Mouse (Mus musculus) midbrain, embryonic 11.5 days (tissue): ENCODE results near the gene Tmem151b. TPM values are rescaled to one million over a fixed set of nuclear protein-coding genes. Genes with fewer than 3 reads are reported as not detected.

Source experiments
- ATAC-seq: fragments of 200-750 bp; cut with Nextera tagmentation; 2 replicates; pipeline ENCODE4 v1.8.0; 2017; ENCODE audit warnings: moderate TSS enrichment, moderate library complexity; ENCODE audit not compliant: low FRiP score
- DNase-seq: peaks from one replicate; pipeline ENCODE4 v3.0.0; 2015; ENCODE audit warnings: low spot score; ENCODE audit errors: missing footprints
- H3K27ac ChIP-seq: fragments of 300-500 bp; sonication (generic); 2 replicates; pipeline ENCODE4 v1.5.1; 2014; ENCODE audit warnings: low read depth, low read length
- H3K27me3 ChIP-seq: fragments of 300-500 bp; sonication (generic); 2 replicates; pipeline ENCODE4 v1.6.1; 2014; ENCODE audit warnings: mild to moderate bottlenecking, low read length, moderate library complexity, mixed read lengths; ENCODE audit not compliant: control insufficient read depth, insufficient read depth
- H3K36me3 ChIP-seq: fragments of 300-500 bp; sonication (generic); 2 replicates; pipeline ENCODE4 v1.6.1; 2014; ENCODE audit warnings: mild to moderate bottlenecking, low read length, moderate library complexity, mixed read lengths; ENCODE audit not compliant: control insufficient read depth, insufficient read depth
- H3K4me1 ChIP-seq: fragments of 300-500 bp; sonication (generic); 2 replicates; pipeline ENCODE4 v1.6.1; 2014; ENCODE audit warnings: low read length; ENCODE audit not compliant: control insufficient read depth, insufficient read depth
- H3K4me2 ChIP-seq: fragments of 300-500 bp; sonication (generic); 2 replicates; pipeline ENCODE4 v1.6.1; 2014; ENCODE audit warnings: mild to moderate bottlenecking, moderate library complexity
- H3K4me3 ChIP-seq: fragments of 300-500 bp; sonication (generic); 2 replicates; pipeline ENCODE4 v1.5.1; 2014; ENCODE audit warnings: low read depth, low read length
- H3K9ac ChIP-seq: fragments of 300-500 bp; sonication (generic); 2 replicates; pipeline ENCODE4 v1.6.1; 2014; ENCODE audit warnings: low read length
- H3K9me3 ChIP-seq: fragments of 300-500 bp; sonication (generic); 2 replicates; pipeline ENCODE4 v1.6.1; 2016; ENCODE audit warnings: low read length; ENCODE audit not compliant: control insufficient read depth
- whole genome bisulfite sequencing: fragments of 180-500 bp; shearing (Covaris S2); extraction: QIAGEN DNeasy Blood & Tissue Kit; methylation state at CpG from one replicate; pipeline ENCODE4 v1.1.7; 2014; 5-methylcytosine and 5-hydroxymethylcytosine counted together
- polyA plus RNA-seq: library from polyadenylated mRNA; unstranded; fragments of >200 nt; fragmentation: Nextera tagmentation; extraction: Ambion mirVana; gene quantifications from 2 replicates; pipeline ENCODE4 v1.2.1, GENCODE M21; 2014

The Tmem151b gene
- polyA plus RNA-seq, 1 experiment from 2014 or later: 6.2 TPM

DNA sequence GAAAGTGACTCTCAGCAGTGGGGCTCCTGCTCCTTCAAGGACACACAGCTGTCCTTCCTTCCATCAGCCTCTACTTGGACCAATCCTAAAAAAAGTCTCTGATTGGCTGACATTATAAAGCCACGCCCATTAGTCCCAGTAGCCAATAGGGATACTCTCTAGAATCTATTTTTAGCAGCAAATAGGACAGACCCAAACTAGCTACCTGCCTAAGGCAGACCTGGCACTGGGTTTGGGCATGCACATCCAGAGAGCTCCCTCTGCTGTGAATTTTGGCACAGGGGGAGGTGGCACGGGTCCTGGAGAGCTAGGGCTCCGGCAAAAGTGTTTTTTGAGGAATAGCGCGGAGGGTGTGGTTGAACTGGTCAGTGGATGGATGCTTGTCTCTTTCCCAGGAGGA is 22.9 kb downstream of the Tmem151b start:
- Histone ChIP-seq H3K4me1 (peaks cover 6% of the 10 kb centered on the region), H3K9ac (no peak overlapping the region), H3K27ac (no peak overlapping the region), H3K4me2 (no peak overlapping the region), H3K27me3 (peaks cover 4% of the 10 kb centered on the region), H3K9me3 (no peaks in the 10 kb centered on the region), H3K36me3 (no peaks in the 10 kb centered on the region), H3K4me3 (no peak overlapping the region)
- 26% methylated on average over 5 of the region's 5 CpGs for WGBS
- ATAC-seq (no peak), DNase-seq (no peak)

DNA sequence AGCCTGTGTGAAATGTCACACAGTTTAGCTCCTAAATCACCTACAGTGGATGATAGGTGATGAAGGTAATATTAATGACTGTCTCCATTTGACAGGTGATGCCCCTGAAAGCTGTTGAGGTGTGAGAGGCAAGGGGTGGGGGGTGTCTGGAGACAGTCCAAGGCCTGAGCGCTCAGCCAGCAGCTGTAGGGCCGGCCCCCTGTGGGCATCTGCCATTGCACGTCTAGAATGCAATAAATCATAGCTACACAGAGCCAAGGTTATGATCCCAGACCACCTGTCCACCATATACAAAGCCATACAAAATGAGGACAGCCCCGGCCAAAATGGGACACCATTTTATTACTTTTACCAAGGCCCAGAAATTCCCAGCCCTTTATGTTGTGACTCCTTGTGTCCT is 24.5 kb downstream of the Tmem151b start:
- Histone ChIP-seq H3K4me3 (no peak overlapping the region), H3K36me3 (no peaks in the 10 kb centered on the region), H3K4me1 (peaks cover 6% of the 10 kb centered on the region), H3K9ac (no peak overlapping the region), H3K4me2 (no peak overlapping the region), H3K27ac (no peak overlapping the region), H3K9me3 (no peaks in the 10 kb centered on the region), H3K27me3 (peaks cover 4% of the 10 kb centered on the region; the same call in 1 of the 2 replicates)
- DNase-seq: no peak
- 90% methylated on average over 4 of the region's 4 CpGs for WGBS
- no peak for ATAC-seq

DNA sequence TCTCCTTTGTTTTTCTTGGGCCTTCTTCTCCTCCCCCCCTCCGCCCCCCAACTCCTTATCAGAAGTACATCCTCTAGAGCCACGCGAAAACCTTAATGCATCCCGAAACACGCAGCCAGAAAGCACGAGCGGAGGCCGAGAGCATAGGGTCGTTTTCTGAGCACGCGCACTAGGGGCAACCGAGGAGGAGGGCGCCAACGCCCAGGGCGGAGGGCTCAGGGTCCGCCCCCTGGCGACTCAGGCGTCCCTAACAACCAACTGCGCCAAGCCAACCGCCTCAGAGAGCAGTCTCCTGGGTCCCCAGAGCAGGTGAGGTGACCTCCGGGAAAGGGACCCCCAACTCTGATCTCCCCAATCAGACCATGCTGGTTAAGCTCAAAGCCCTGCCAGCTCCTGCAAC is 26.2 kb downstream of the Tmem151b start, which contains the start of gene Tcte1:
TSS of gene Tcte1 (plus strand) at position 172 of the 400 bp plus-strand sequence.
- Histone ChIP-seq H3K4me3 (peak within 1 kb of the TSS; percentile 37), H3K9me3 (no peaks in the 10 kb centered on the region), H3K27ac (no peak within 1 kb of the TSS), H3K36me3 (0 out of 2 replicates have a peak, but pooled peaks cover 2% of the 10 kb centered on the region), H3K27me3 (peaks cover 4% of the 10 kb centered on the region; the same call in 1 of the 2 replicates), H3K4me2 (peak within 1 kb of the TSS; percentile 77), H3K4me1 (peaks cover 6% of the 10 kb centered on the region), H3K9ac (peak within 1 kb of the TSS; percentile 75)
- WGBS: under 1% methylated on average over 21 of the region's 21 CpGs
- DNase-seq (peak; percentile 96), ATAC-seq (peak; percentile 90)

DNA sequence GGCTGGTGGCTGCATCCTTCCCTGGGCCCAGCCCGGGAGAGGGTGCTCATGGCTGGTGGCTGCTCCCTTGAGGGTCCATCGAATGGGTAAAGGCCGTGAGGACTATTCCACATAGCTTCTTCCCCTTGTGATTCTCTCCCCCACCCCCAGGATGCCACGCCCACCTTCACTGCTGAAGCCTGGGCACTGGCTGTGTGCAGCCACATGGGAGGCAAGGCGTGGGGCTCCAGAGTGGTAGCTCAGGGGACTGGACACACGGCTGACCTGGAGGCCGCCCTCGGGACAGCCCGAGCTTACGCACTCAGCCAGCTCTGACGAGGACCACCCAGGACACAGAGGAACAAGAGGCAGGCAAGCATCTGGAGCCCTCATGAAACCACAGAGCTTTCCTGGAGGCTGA is 29.3 kb downstream of the Tmem151b start:
- Histone ChIP-seq H3K36me3 (0 out of 2 replicates have a peak, but pooled peaks cover 5% of the 10 kb centered on the region), H3K4me2 (no peak overlapping the region), H3K4me3 (no peak overlapping the region), H3K9me3 (no peaks in the 10 kb centered on the region), H3K9ac (no peak overlapping the region), H3K27ac (no peak overlapping the region), H3K27me3 (peaks cover 4% of the 10 kb centered on the region; the same call in 1 of the 2 replicates), H3K4me1 (peaks cover 6% of the 10 kb centered on the region)
- 85% methylated on average over 11 of the region's 11 CpGs for WGBS
- ATAC-seq (no peak), DNase-seq (no peak)

DNA sequence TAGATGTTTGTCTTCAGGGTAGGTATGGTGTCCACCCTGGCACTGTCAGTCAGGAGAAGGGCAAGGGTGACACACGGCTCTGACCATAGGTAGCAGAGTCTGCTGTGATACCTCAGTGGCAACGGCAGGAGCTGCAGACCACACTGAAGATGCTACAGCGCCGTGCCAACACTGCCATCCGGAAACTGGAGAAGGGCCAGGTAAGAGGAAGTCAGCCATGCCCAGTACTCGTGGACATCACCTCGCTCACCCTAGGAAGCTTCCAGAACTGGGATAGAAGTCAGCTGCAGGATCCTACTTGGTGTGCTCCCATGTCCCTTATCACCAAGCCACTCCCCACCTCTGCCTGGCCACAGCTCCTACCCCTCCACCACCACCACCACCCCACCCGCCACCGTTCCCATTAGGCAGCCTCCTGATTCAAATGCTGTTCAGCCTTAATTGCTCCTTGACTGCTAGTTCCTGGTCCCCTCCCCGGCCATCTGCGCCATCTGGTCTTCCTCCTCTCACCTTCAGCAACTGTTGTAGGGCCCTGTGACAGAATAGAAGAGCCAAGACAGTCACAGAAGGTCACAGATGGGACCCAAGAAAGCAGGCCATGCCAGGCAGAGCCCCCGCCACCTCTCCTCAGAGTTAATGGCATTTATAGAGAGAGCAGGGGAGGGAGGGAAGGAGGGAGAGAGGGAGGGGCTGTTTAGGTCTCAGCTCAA is 30.6 kb downstream of the Tmem151b start:
- Histone ChIP-seq H3K9me3 (no peaks in the 10 kb centered on the region), H3K4me2 (no peak overlapping the region), H3K27ac (no peak overlapping the region), H3K36me3 (0 out of 2 replicates have a peak, but pooled peaks cover 5% of the 10 kb centered on the region), H3K4me1 (peaks cover 6% of the 10 kb centered on the region), H3K9ac (no peak overlapping the region), H3K4me3 (no peak overlapping the region), H3K27me3 (no peaks in the 10 kb centered on the region)
- WGBS: 89% methylated on average over 12 of the region's 12 CpGs
- ATAC-seq (no peak), DNase-seq (no peak)

DNA sequence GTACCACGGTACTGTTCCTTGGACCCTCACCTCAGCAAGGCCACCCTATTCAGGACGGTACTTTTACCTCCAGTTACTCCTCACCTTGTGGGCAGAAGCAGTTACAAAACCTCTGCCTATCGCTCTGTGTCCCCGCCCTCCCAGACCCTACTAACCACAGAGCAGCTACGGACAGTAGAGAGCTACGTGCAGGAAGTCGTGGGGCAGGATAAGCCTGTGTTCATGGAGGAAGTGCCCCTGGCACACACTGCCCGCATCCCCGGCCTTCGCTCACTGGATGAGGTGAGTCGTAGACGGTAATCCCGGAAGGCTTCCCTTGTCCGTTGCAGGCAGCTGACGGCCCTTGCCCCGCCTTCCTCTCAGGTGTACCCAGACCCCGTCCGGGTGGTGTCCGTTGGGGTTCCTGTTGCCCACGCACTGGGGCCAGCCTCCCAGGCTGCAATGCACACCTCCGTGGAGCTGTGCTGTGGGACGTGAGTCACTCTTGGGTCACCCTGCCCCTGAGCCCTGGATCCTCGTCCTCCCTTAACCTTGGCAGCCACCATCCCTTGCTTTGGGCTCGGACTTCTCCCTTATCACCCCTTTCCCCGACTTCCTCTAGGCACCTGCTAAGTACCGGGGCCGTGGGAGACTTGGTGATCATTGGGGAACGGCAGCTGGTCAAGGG is 31.8 kb downstream of the Tmem151b start:
- no peaks in the 10 kb centered on the region for H3K9me3 ChIP-seq
- no peak overlapping the region for H3K4me3 ChIP-seq
- H3K27ac ChIP-seq: no peak overlapping the region
- H3K4me2 ChIP-seq: no peak overlapping the region
- DNase-seq (no peak), ATAC-seq (no peak)
- H3K9ac ChIP-seq: no peak overlapping the region
- 93% methylated on average over 28 of the region's 28 CpGs for WGBS
- no peaks in the 10 kb centered on the region for H3K27me3 ChIP-seq
- H3K36me3 ChIP-seq: 0 out of 2 replicates have a peak, but pooled peaks cover 5% of the 10 kb centered on the region
- H3K4me1 ChIP-seq: peaks cover 2% of the 10 kb centered on the region

DNA sequence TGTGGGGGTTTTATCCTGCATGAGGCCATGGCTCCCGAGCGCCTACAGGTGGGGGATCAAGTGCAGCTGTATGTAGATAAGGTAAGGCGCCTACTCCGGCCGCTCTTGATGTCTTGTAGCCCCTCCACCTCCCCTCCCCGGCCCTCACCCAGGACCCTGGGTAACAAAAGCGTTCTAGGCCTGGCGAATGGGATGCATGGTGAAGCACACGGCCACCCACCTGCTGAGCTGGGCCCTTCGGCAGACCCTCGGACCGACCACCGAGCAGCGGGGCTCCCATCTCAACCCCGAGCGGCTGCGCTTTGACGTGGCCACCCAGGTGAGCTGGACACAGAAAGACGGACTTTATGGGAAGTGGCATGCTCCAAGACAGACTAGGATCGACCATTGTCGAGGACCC is 32.3 kb downstream of the Tmem151b start:
- ATAC-seq: no peak
- WGBS: 96% methylated on average over 21 of the region's 21 CpGs
- H3K4me2 ChIP-seq: no peak overlapping the region
- DNase-seq: no peak
- 0 out of 2 replicates have a peak, but pooled peaks cover 5% of the 10 kb centered on the region for H3K36me3 ChIP-seq
- no peaks in the 10 kb centered on the region for H3K9me3 ChIP-seq
- H3K4me1 ChIP-seq: no peaks in the 10 kb centered on the region; the same call in none of the 2 replicates
- H3K27me3 ChIP-seq: no peaks in the 10 kb centered on the region
- no peak overlapping the region for H3K9ac ChIP-seq
- no peak overlapping the region for H3K4me3 ChIP-seq
- H3K27ac ChIP-seq: no peak overlapping the region

DNA sequence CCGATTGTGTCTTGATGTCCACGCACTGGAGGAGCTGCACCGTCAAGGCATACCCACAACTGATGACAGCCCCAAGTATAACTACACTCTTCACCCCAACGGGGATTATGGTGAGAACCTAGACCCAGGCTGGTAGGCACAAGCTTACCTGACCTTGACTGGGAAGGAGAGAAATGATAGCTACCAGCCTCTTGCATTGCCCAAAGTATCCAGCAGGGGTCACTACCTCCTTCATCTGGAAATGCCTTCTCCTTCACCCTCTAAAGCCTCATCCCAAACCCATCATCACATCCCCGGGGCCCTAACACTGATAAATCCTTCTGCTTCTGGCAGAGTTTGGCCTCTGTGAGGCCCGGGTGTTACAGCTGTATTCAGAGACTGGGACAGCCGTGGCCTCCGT is 33.0 kb downstream of the Tmem151b start:
- H3K4me3 ChIP-seq: no peak overlapping the region
- 56% methylated on average over 8 of the region's 8 CpGs for WGBS
- no peak overlapping the region for H3K27ac ChIP-seq
- H3K36me3 ChIP-seq: 0 out of 2 replicates have a peak, but pooled peaks cover 5% of the 10 kb centered on the region
- H3K4me1 ChIP-seq: no peaks in the 10 kb centered on the region; the same call in none of the 2 replicates
- H3K4me2 ChIP-seq: no peak overlapping the region
- H3K9ac ChIP-seq: no peak overlapping the region
- no peaks in the 10 kb centered on the region for H3K27me3 ChIP-seq
- DNase-seq (peak; percentile 98), ATAC-seq (peak; percentile 45; the same call in 1 of the 2 replicates)
- no peaks in the 10 kb centered on the region for H3K9me3 ChIP-seq

DNA sequence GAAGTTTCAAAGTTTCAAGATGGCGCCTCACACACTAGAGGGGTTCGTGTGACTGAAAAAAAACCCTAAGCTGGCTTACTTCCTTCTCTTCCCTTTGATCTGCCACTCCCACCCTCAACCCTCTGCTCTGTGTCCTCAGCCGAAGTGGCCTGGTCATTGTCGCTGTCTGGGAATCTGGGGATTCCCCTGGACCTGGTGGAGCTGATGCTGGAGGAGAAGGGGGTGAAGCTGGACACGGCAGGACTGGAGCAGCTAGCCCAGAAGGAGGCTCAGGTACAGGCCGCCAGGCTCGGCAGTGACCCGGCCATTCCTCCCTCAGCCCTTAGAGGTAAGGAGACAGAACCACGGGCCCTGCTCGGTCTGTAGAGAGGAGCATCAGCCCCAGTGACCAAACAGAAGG is 33.7 kb downstream of the Tmem151b start:
- DNase-seq (no peak), ATAC-seq (no peak)
- Histone ChIP-seq H3K4me3 (no peak overlapping the region), H3K9ac (no peak overlapping the region), H3K27me3 (no peaks in the 10 kb centered on the region), H3K27ac (no peak overlapping the region), H3K36me3 (peaks cover 5% of the 10 kb centered on the region; the same call in 1 of the 2 replicates), H3K9me3 (no peaks in the 10 kb centered on the region), H3K4me2 (no peak overlapping the region), H3K4me1 (no peaks in the 10 kb centered on the region; the same call in none of the 2 replicates)
- 88% methylated on average over 10 of the region's 10 CpGs for WGBS
